Mouse (Mus musculus): Measurements from ENCODE around the gene Fgf9.

Gene Fgf9

DNA sequence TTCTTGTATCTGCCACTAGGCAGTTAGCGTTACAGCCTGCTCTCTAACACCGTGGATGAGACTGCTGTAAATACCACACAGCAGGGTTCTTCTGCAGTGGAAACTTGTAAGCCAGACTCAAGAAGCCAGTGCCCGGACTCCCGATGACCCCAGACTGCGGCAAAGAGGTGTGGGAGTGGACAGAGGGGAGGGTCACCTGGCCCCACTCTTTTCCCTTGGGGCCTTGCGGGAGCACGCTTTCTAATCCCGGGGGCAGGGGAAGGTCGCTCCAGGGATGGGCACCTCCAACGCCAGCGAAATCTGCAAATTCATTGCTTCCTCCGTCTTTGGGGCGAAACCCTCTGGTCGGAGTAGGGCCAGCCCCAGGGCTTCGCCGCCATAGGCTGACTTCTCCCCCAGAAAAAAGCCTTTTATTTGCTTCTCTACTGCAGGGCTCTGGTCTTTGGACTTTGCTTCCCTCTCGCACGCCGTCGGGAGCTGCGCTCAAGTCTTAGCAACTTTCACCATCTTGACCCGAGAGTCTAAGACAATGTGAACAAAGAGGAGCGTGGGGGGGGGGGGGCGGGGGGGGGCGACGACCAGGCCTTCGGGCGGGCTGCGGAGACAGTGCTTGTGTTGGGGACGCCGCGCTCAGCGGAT is at the start of gene Fgf9:
Gene Fgf9 (plus strand): TSS at position 67 of the 639 bp plus-strand sequence.
- peak; percentile 61 for DNase-seq

GRCm38 (mm10) chr14:58034567-58034966 is 35.8 kb upstream of the Fgf9 start:
- peak; percentile 68 for DNase-seq

DNA sequence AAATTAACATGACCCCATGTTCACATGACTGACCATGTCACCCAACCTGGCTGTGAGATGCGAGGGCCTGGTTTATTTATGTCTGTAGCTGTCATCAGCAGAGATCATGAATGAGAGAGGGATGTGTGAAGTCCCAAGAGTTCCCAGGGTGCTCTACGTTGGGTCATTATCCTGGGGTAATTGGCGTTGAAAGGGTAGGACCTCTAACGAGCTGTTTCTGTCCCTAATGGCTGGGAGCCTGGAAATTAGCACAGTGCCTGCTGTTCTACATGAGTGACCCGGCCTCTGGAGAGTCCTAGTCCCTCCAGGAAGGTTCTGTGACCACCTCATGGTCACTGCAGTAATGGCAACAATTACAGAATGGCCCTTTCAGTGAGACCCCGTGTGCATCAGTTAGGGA is 34.2 kb upstream of the Fgf9 start:
- DNase-seq: no peak

DNA sequence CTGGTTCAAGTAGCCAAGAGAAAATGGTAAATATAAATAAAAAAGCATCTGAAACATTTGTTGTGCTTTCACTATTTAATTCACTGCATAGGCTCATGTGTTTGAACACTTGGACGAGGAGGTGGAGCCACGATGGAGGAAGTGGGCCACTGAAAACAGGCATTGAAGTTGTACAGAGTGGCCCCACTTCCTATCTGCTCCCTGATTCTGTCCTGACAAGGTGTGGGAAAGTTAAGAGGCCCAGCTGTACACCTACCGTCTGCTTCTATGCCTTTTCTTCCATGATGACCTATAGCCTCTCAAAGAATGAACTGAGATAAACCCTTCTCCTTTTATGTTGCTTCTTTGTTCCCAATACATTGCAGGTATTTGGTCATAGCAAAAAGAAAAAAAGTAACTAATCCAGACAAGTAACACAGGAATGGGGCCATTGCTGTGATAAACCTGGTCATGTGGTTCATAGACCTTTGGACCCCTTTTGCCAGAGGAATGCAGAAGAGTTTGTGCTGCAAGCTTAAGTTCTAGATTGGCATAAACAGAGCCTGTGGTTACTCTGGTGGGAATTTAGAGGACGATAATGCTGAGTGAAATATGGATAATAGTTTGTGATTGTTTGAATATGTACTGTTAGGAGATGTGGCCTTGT is 23.6 kb upstream of the Fgf9 start:
- DNase-seq: peak; percentile 15

DNA sequence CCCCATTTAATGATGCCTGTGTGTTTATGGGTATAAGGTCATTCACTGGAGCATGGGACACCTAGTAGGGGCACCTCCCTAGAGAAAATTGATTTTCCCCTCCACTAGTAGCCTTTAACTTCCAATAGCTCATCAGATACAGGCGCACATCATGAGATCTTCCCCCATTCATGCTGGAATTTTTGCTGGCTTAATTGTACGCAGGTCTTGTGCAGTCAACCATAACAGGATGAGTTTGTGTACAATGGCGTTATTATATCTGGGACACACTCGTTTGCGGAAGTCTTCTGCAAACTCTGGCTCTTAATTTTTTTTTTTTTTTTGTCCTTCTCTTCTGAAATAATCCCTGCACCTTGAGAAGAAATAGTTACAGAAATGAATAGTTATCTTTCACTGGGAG is 19.7 kb upstream of the Fgf9 start:
- no peak for DNase-seq

GRCm38 (mm10) chr14:58067586-58067985 is 2.8 kb upstream of the Fgf9 start:
- no peak for DNase-seq

GRCm38 (mm10) chr14:58068641-58069040 is 1.7 kb upstream of the Fgf9 start:
- DNase-seq: peak; percentile 57

GRCm38 (mm10) chr14:58069927-58070326 is 420 bp upstream of the Fgf9 start:
- DNase-seq: peak; percentile 29

- peak; percentile 76 for DNase-seq
These were observed 834 bp downstream of the Fgf9 start for GRCm38 (mm10) chr14:58071120-58071641.

GRCm38 (mm10) chr14:58071830-58072770 is 1.8 kb downstream of the Fgf9 start:
- peak; percentile 87 for DNase-seq

DNA sequence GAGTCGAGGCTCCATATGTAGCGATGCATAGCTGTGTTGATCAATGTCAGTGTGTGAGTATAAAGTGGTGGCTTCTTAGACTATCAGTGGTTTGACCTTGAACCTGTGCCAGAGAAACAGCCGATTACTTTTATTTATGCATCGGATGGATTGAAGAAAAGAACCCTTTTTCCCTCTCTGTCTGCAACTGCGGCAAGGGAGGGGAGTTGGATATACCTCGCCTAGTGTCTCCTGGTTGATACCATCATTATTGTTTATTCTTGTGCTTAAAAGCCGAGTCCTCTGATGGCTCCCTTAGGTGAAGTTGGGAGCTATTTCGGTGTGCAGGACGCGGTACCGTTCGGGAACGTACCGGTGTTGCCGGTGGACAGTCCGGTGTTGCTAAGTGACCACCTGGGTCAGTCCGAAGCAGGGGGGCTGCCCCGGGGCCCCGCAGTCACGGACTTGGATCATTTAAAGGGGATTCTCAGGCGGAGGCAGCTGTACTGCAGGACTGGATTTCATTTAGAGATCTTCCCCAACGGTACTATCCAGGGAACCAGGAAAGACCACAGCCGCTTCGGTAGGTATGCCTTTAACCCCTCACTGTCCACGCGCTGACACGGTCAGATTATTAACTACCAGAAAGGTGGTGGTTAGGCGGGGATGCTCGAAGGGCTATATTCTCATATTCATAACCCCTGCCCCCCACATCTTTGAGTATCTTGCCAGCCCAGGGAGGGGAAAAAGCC is 2.6 kb downstream of the Fgf9 start:
- peak; percentile 15 for DNase-seq

GRCm38 (mm10) chr14:58073936-58074335 is 3.6 kb downstream of the Fgf9 start:
- DNase-seq: peak; percentile 56

DNA sequence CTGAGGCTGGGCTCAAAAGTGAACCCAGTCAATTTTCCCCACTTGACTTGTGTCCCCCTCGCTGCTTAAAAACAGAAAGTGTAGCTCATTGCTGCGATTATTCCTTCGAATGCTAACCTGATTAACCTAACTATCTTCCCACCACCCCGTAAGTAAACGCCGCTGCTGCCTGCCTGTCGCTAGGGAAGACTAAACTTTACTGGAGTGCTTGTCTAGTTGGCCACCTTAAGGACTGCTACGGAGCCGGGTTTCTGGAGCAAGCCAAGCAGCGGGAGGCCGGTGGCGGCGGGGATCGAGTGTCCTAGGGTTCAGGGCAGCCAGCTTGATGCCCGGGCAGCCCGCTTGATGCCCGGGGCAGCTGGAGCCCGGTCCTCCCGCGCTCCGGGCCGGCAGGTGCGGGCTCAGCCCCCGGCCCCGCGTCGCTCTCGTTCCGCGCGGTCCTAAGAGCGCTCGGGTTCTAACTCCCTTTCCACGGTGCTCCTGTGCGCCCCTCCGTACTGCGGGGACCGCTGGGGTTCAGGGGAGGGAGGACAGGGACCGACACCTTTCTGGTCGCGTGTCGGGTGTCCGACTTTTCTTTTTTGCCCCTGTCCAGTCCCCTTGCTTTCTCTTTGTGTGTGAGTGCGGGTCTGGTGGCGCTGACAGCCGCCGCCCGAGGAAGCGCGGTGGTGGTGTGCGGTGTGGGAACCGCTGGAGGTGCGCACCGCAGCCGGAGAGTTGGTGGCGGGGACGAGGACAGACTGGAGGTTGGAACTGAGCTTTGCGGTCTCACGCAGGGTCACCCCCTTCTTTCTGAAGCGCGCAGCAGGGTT is 4.5 kb downstream of the Fgf9 start:
- peak; percentile 49 for DNase-seq

GRCm38 (mm10) chr14:58075433-58076029 is 5.2 kb downstream of the Fgf9 start:
- DNase-seq: peak; percentile 39

- peak; percentile 76 for DNase-seq
These were observed 5.7 kb downstream of the Fgf9 start for GRCm38 (mm10) chr14:58076030-58076521.

DNA sequence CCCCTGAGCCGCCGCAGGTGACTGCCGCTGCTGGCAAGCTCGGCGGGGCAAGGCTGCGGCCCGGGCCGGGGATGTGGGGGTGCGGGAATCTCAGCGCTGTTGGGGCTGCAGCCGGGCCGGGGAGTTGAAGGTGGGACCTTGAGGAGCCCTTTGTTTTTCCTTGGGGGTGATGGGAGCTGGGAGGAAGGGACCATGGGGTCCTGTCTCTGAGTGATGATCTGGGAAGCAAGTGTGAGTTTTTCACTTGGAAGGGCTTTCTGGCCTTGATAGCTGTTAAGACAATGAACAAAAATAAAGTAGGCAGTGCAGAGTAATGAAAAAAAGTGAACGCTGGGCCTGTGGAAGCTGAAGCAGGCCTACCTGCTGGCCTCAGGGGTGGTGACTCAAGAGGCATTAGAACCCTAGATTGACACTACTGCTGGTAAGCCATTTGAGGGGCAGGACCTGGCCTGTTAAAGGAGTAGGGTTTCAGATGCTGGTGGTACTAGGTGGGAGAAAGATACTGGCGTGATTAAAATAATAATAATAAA is 6.4 kb downstream of the Fgf9 start:
- DNase-seq: no peak

DNA sequence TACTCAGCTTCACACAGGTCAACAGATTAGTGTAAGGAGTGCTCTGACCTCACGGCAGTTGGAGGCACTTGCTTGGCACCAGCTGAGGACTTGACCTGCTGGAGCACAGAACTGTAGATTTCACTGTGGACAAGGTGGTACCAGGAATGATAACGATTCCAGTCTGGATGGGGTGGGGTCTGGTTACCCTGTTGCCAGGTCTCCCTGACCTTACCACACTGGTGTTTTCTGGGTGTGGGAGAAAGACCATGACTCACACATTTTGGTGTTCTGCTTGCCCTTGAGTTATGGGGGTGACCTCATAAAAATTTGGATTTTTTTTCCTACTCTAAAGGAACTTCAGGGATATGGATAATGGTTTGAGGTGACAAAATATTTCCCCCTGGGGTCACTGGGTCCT is 9.1 kb downstream of the Fgf9 start:
- no peak for DNase-seq

GRCm38 (mm10) chr14:58081955-58082354 is 11.6 kb downstream of the Fgf9 start:
- peak; percentile 19 for DNase-seq

- no peak for DNase-seq
These were observed 13.9 kb downstream of the Fgf9 start for GRCm38 (mm10) chr14:58084240-58084639.

GRCm38 (mm10) chr14:58087326-58087725 is 17.0 kb downstream of the Fgf9 start:
- DNase-seq: peak; percentile 19

DNA sequence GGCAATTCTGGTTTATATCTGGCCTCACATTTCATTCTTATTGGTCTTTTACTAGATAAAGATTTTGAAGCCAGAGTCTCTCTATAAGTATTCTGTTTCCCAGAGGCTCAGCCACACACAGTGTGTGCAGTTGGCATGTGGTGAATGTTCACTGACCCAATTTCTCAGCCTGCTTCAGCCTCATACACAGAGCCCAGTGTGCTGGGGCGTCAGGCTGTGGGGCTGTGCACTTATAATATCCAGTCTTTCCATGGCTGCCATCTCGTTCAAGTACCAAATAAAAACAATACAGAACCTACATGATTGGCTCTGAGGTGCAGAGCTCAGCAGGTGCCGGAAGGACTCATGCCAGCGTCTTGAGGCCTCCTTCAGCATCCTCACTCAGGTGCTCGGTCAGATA is 19.1 kb downstream of the Fgf9 start:
- DNase-seq: no peak

Measured in kidney, postnatal 14 days (tissue).